Mouse (Mus musculus): ENCODE results near the gene Map7.

DNA sequence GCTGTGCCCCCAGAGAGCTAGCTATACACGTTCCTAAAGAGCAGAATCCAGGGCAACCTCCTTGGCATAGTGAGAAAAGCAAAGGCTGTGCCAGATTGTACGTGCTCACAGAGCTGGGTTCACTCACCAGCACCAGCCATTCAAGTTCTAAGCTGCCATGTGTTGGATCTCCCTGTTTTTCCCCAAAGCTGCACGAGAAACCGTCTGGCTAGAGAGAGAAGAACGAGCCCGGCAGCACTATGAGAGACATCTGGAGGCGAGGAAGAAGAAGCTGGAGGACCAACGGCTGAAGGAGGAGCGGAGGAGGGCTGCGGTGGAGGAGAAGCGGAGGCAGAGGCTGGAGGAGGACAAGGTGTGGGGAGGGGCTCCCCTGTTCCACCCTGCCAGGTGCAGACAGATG lies 96.8 kb downstream of the Map7 start:
- TF ChIP-seq POLR2A (IDR thresholded peaks at IDR 0.05; ENCODE audit: control insufficient read depth, low read depth, low read length), result no peak
- TF ChIP-seq CTCF (IDR thresholded peaks at IDR 0.05; ENCODE audit: control insufficient read depth, insufficient read depth, insufficient replicate concordance, low read depth, low read length), result no peak
